Mouse (Mus musculus) stomach, embryonic 14.5 days (tissue): ENCODE data around the gene Irf6. TPM values are rescaled to one million over a fixed set of nuclear protein-coding genes. Genes with fewer than 3 reads are reported as not detected.

Experiments used
- ATAC-seq: fragments of 200-750 bp; cut with Nextera tagmentation; 2 replicates; pipeline ENCODE4 v1.8.0; 2017; ENCODE audit warnings: low read depth, moderate TSS enrichment; ENCODE audit not compliant: insufficient number of reproducible peaks, insufficient read depth, low FRiP score
- H3K27ac ChIP-seq: fragments of 300-500 bp; sonication (generic); 2 replicates; pipeline ENCODE4 v1.5.1; 2014; ENCODE audit warnings: mild to moderate bottlenecking, low read length, moderate library complexity, mixed read lengths
- H3K27me3 ChIP-seq: fragments of 300-500 bp; sonication (generic); 2 replicates; pipeline ENCODE4 v1.6.1; 2014; ENCODE audit warnings: low read length, control low read depth, mixed read lengths; ENCODE audit not compliant: control insufficient read depth, insufficient read depth
- H3K36me3 ChIP-seq: fragments of 300-500 bp; sonication (generic); 2 replicates; pipeline ENCODE4 v1.6.1; 2014; ENCODE audit warnings: mild to moderate bottlenecking, control low read depth, low read length, moderate library complexity, mixed read lengths; ENCODE audit not compliant: control insufficient read depth, insufficient read depth
- H3K4me1 ChIP-seq: fragments of 300-500 bp; sonication (generic); 2 replicates; pipeline ENCODE4 v1.6.1; 2014; ENCODE audit warnings: low read length, control low read depth, mixed read lengths; ENCODE audit not compliant: control insufficient read depth, insufficient read depth
- H3K4me2 ChIP-seq: fragments of 300-500 bp; sonication (generic); replicated peaks from 2 replicates; pipeline ENCODE4 v1.6.1; 2014; ENCODE audit warnings: low read depth, low read length, control low read depth
- H3K4me3 ChIP-seq: fragments of 300-500 bp; sonication (generic); 2 replicates; pipeline ENCODE4 v1.5.1; 2014; ENCODE audit warnings: low read depth, low read length, control low read depth
- H3K9ac ChIP-seq: fragments of 300-500 bp; sonication (generic); replicated peaks from 2 replicates; pipeline ENCODE4 v1.6.1; 2014; ENCODE audit warnings: low read depth, mild to moderate bottlenecking, control low read depth, low read length, moderate library complexity, mixed read lengths
- H3K9me3 ChIP-seq: fragments of 300-500 bp; sonication (generic); 2 replicates; pipeline ENCODE4 v1.6.1; 2016; ENCODE audit warnings: low read depth, low read length, control low read depth; ENCODE audit not compliant: control insufficient read depth
- WGBS: fragments of 180-500 bp; shearing (Covaris S2); extraction: QIAGEN DNeasy Blood & Tissue Kit; methylation state at CpG from one replicate; pipeline ENCODE4 v1.1.7; 2014; 5-methylcytosine and 5-hydroxymethylcytosine counted together
- polyA plus RNA-seq: library from polyadenylated mRNA; unstranded; fragments of >200 nt; fragmentation: Nextera tagmentation; extraction: Ambion mirVana; gene quantifications from 2 replicates; pipeline ENCODE4 v1.2.1, GENCODE M21; 2014

Gene Irf6
- polyA plus RNA-seq, 1 experiment from 2014 or later: 56.6 TPM

GRCm38 (mm10) chr1:193208178-193208577, 55.3 kb downstream of the Irf6 start:
- 22% methylated on average over 2 of the region's 2 CpGs for WGBS

GRCm38 (mm10) chr1:193211371-193211770, 58.5 kb downstream of the Irf6 start:
- Histone ChIP-seq H3K27me3 (no peaks in the 10 kb centered on the region), H3K9me3 (no peaks in the 10 kb centered on the region), H3K4me2 (no peak overlapping the region), H3K4me3 (no peak overlapping the region), H3K4me1 (no peaks in the 10 kb centered on the region), H3K27ac (no peak overlapping the region), H3K36me3 (no peaks in the 10 kb centered on the region), H3K9ac (no peak overlapping the region)
- 66% methylated on average over 5 of the region's 5 CpGs for WGBS
- ATAC-seq: no peak

More at GRCm38 (mm10) chr1:193208178-193208577, 55.3 kb downstream of the Irf6 start:
- Histone ChIP-seq H3K4me3 (no peak overlapping the region), H3K9ac (no peak overlapping the region), H3K36me3 (no peaks in the 10 kb centered on the region), H3K4me2 (no peak overlapping the region), H3K27ac (no peak overlapping the region), H3K4me1 (no peaks in the 10 kb centered on the region), H3K9me3 (no peaks in the 10 kb centered on the region), H3K27me3 (no peaks in the 10 kb centered on the region)
- ATAC-seq: no peak

DNA sequence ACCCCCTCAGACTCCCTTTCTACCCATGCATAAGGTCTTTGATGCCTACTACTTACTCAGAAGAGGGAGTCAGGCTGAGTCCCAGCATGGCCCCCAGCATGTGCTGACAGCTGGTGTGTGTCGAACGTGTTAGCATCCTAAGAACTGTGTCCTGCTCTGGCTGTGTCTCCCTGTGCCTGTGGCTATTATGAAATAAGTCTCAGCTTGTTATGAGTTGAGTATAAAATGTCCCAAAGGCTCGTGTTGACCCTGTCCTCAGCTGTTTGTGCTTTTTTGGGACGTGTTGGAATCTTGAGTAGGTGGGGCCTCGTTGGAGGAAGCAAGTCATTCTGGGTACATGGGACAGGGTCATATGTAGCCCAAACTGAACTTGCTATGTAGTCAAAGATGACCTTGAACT, 61.1 kb downstream of the Irf6 start:
- no peak overlapping the region for H3K4me3 ChIP-seq
- no peak for ATAC-seq
- H3K27me3 ChIP-seq: no peaks in the 10 kb centered on the region
- no peaks in the 10 kb centered on the region for H3K4me1 ChIP-seq
- no peaks in the 10 kb centered on the region for H3K36me3 ChIP-seq
- H3K9me3 ChIP-seq: no peaks in the 10 kb centered on the region
- 65% methylated on average over 5 of the region's 5 CpGs for WGBS
- no peak overlapping the region for H3K9ac ChIP-seq
- H3K27ac ChIP-seq: no peak overlapping the region
- no peak overlapping the region for H3K4me2 ChIP-seq

GRCm38 (mm10) chr1:193216000-193216399, 63.1 kb downstream of the Irf6 start:
- no peak overlapping the region for H3K4me3 ChIP-seq
- ATAC-seq: no peak
- 74% methylated on average over 3 of the region's 3 CpGs for WGBS
- no peak overlapping the region for H3K4me2 ChIP-seq
- no peak overlapping the region for H3K27ac ChIP-seq
- H3K36me3 ChIP-seq: no peaks in the 10 kb centered on the region
- H3K4me1 ChIP-seq: no peaks in the 10 kb centered on the region
- no peaks in the 10 kb centered on the region for H3K27me3 ChIP-seq
- no peaks in the 10 kb centered on the region for H3K9me3 ChIP-seq
- H3K9ac ChIP-seq: no peak overlapping the region

DNA sequence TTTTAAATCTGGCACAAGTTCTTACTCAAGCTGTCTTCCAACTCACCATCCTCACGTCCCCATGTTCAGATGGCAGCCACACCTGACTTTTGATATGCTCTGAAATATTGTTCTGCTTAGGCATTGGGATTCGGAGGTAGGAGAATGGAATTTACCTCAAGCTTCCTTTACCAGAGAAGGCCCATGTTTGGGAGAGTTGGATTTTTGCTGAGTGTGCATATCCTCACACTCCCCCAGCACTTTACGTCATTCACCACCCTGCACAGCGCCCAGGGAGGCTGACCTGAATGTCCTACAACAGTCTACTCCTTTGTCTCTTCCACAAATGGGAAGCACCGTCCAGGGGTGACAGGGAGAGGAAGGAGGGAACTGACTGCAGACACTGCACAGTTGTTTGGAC, 67.5 kb downstream of the Irf6 start:
- ATAC-seq: no peak
- H3K4me3 ChIP-seq: no peak overlapping the region
- no peaks in the 10 kb centered on the region for H3K4me1 ChIP-seq
- 66% methylated on average over 5 of the region's 5 CpGs for WGBS
- H3K4me2 ChIP-seq: no peak overlapping the region
- H3K9me3 ChIP-seq: no peaks in the 10 kb centered on the region
- H3K36me3 ChIP-seq: no peaks in the 10 kb centered on the region
- no peak overlapping the region for H3K9ac ChIP-seq
- no peak overlapping the region for H3K27ac ChIP-seq
- no peaks in the 10 kb centered on the region for H3K27me3 ChIP-seq

Other genes starting within 250 kb of the Irf6 start
- 3.6 and 5.2 TPM in 2 replicates for gene Syt14, start 117.3 kb upstream of the Irf6 start, polyA plus RNA-seq
- gene Diexf, start 22.8 kb upstream of the Irf6 start, polyA plus RNA-seq: 10.6 and 10.9 TPM in 2 replicates
- gene A130010J15Rik, start 14.9 kb downstream of the Irf6 start, polyA plus RNA-seq: 16.6 and 18.5 TPM in 2 replicates
- 1.4 and 2.8 TPM in 2 replicates for gene Traf3ip3, start 48.6 kb downstream of the Irf6 start, polyA plus RNA-seq
- gene Lamb3, start 54.6 kb downstream of the Irf6 start, polyA plus RNA-seq: 9.7 and 13.7 TPM in 2 replicates
- gene Hsd11b1, start 111.0 kb downstream of the Irf6 start, polyA plus RNA-seq: 0.62 and 1.2 TPM in 2 replicates
- gene G0s2, start 120.1 kb downstream of the Irf6 start, polyA plus RNA-seq: 26.4 and 26.5 TPM in 2 replicates
- gene Camk1g, start 217.2 kb downstream of the Irf6 start, polyA plus RNA-seq: 7.6 and 10.5 TPM in 2 replicates